Mouse (Mus musculus) ES-Bruce4 (cell line): ENCODE measurements around the gene Coro1a. TPM values are rescaled to one million over a fixed set of nuclear protein-coding genes. Genes with fewer than 3 reads are reported as not detected.

Source experiments
- H3K27ac ChIP-seq: 2 replicates; pipeline ENCODE4 v1.5.1; 2012; ENCODE audit warnings: low read length, inconsistent platforms; ENCODE audit not compliant: insufficient read depth
- H3K27me3 ChIP-seq: 2 replicates; pipeline ENCODE4 v1.6.1; 2012; ENCODE audit warnings: mild to moderate bottlenecking, low read length, inconsistent platforms; ENCODE audit not compliant: control insufficient read depth, poor library complexity, insufficient read depth, severe bottlenecking
- H3K36me3 ChIP-seq: 2 replicates; pipeline ENCODE4 v1.6.1; 2012; ENCODE audit warnings: inconsistent platforms, mild to moderate bottlenecking, low read length, moderate library complexity; ENCODE audit not compliant: control insufficient read depth, poor library complexity, insufficient read depth, severe bottlenecking
- H3K4me1 ChIP-seq: one replicate; pipeline ENCODE4 v1.8.1; 2011; ENCODE audit warnings: low read length; ENCODE audit not compliant: control insufficient read depth, insufficient read depth
- H3K4me3 ChIP-seq: 2 replicates; pipeline ENCODE4 v1.5.1; 2011; ENCODE audit warnings: low read depth, mild to moderate bottlenecking, low read length
- H3K9ac ChIP-seq: 2 replicates; pipeline ENCODE4 v1.6.1; 2012; ENCODE audit warnings: low read depth, mild to moderate bottlenecking, inconsistent platforms; ENCODE audit not compliant: poor library complexity, severe bottlenecking
- H3K9me3 ChIP-seq: replicated peaks from 2 replicates; pipeline ENCODE4 v1.6.1; 2012; ENCODE audit warnings: mild to moderate bottlenecking, low read length, inconsistent platforms; ENCODE audit not compliant: control insufficient read depth, poor library complexity, insufficient read depth, severe bottlenecking
- CTCF ChIP-seq: IDR thresholded peaks from one replicate; pipeline ENCODE4 v1.8.1; 2011; ENCODE audit warnings: low read depth, low read length
- EP300 ChIP-seq: IDR thresholded peaks from 2 replicates; pipeline ENCODE4 v1.6.1; 2011; ENCODE audit warnings: low read depth, low read length; ENCODE audit not compliant: insufficient read depth
- POLR2A ChIP-seq: IDR thresholded peaks from one replicate; pipeline ENCODE4 v1.8.1; 2011; ENCODE audit warnings: low read length; ENCODE audit not compliant: insufficient read depth
- polyA plus RNA-seq: library from polyadenylated mRNA; stranded (reverse); fragments of >200 nt; gene quantifications from 2 replicates; pipeline ENCODE4 v1.2.4, GENCODE M21; 2011; ENCODE audit warnings: low read depth; ENCODE audit not compliant: missing spikeins, insufficient read depth, insufficient read length

Gene Coro1a
- polyA plus RNA-seq, 1 experiment = 4.9 TPM

DNA sequence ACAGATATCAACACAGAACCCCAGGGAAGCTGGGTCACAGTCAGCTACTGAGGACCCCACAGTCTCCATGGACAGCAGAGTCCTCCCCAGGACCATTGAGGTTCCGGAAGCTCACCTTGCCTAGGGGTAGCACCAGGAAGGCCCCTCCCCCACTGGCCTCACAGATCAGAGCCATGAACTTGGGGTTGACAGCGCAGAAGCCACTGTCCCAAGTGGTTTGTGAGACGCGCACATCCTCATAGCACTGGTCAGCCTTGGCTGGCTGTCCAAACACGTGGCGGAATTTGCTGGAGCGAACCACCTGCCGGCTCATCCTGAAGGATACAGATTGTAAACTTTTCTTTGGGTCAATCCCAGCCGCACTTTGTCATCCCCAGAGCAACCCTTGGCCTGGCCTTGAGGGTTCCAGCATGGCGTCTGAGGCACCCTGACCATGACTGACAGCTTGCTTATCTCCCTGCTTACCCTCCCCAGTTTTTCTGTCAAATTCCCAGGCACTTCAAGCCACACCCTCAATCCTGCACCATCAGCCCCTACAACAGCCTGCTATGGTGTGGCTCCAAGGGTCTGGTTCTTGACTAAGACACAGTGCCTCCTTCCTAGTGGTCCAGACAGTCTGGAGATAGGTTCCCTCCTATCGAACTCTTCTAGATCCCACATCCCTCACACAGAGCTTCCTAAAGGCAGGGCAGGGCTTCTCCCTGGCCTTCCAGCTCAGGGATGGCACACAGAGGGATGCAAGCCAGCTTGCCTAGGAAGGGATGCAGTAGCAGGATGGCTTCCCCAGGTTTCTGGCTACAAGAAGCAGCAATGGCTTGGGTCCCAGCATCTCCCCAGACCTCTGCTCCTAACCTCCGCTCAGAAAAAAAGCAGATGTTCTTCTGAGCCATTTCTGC is 4.5 kb downstream of the Coro1a start:
- Histone ChIP-seq H3K9ac (no peak overlapping the region), H3K27me3 (no peaks in the 10 kb centered on the region), H3K4me1 (no peaks in the 10 kb centered on the region), H3K4me3 (no peak overlapping the region), H3K36me3 (no peaks in the 10 kb centered on the region), H3K9me3 (no peaks in the 10 kb centered on the region), H3K27ac (no peak overlapping the region)
- TF ChIP-seq CTCF (no peak), POLR2A (no peak), EP300 (no peak)

DNA sequence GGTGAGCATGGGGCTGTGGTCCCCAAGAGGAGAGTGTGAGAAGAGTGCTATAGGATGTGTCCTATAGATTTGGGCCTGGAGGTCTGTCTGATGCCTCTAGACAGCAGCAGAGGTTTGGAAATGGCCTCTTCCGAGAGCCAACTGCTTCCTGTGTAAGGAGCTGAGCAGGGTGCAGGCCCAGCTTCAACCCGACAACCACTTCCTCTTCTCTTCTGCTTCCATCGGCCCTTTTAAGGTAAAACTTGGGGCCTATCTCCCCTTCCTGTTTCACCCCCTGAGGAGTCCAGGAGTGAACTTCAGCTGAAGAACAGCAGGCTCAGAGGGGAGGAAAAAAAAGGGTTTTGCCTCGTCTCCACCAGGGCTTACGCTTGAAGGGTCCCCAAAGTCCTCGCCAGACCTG is 5.2 kb downstream of the Coro1a start:
- Histone ChIP-seq H3K36me3 (no peaks in the 10 kb centered on the region), H3K4me3 (no peak overlapping the region), H3K4me1 (no peaks in the 10 kb centered on the region), H3K9me3 (no peaks in the 10 kb centered on the region), H3K27ac (no peak overlapping the region), H3K9ac (no peak overlapping the region), H3K27me3 (no peaks in the 10 kb centered on the region)
- TF ChIP-seq POLR2A (no peak), CTCF (no peak), EP300 (no peak)

DNA sequence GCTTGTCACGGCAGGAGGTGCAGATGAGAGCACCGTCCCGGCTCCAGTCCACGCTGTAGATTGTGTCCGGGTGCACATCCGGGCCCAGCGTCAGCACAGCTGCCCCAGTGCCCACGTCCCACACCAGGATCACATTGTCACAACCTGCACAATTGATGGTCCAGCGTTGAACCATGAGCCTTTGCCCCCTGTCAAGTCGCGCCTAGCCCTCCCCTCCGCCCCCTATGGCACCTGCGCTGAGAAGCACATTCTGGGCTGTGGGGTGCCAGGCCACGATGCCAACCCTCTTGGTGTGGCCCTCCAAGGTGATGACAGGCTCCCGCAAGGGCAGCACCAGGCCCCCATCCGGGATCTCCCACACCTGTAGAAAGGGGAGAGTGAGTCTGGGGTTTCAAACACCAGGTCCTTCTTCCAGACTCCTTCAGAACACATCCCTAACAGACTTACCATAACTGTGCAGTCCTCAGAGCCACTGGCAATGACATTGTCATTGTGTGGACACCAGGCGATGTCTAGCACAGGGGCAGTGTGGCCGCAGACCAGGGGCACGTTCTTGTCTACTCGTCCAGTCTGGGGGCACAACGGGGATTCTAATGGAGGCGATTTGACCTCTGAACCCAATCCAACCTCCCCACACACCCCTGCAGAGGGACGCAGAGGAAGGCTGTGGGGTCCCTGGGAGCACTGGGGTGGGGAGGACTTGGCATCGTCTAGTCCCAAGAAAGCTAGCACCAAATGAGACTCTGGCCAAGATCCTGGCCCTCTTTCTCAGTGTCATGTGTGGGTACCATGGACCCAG is 5.8 kb downstream of the Coro1a start:
- H3K4me3 ChIP-seq = no peak overlapping the region
- no peaks in the 10 kb centered on the region for H3K27me3 ChIP-seq
- H3K27ac ChIP-seq = no peak overlapping the region
- no peaks in the 10 kb centered on the region for H3K36me3 ChIP-seq
- no peak for TF ChIP-seq CTCF
- TF ChIP-seq EP300 = no peak
- TF ChIP-seq POLR2A = no peak
- H3K4me1 ChIP-seq = no peaks in the 10 kb centered on the region
- H3K9ac ChIP-seq = no peak overlapping the region
- H3K9me3 ChIP-seq = no peaks in the 10 kb centered on the region

DNA sequence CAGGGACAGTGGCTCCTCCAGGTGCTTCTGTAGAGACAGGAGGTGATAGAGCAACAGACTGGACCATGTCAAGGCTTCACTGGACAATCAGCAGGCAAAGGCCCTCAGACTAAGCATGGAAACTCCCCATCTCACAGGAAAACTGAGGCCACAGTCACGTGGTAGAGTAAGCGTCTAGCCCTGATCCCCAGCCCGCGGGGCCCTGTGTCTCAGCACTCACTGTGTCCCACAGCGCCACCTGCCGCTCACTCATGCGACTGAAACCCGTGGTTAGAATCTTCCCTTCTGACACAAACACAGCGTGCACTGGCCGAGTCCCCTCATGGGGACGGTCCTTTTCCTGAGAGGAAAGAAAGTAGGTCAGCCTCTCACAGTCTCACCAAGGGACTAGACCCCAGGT is 6.5 kb downstream of the Coro1a start:
- H3K36me3 ChIP-seq = no peaks in the 10 kb centered on the region
- H3K9me3 ChIP-seq = no peaks in the 10 kb centered on the region
- no peak overlapping the region for H3K9ac ChIP-seq
- no peak for TF ChIP-seq EP300
- peak; percentile 88 for TF ChIP-seq CTCF
- H3K27me3 ChIP-seq = no peaks in the 10 kb centered on the region
- no peaks in the 10 kb centered on the region for H3K4me1 ChIP-seq
- no peak overlapping the region for H3K27ac ChIP-seq
- no peak overlapping the region for H3K4me3 ChIP-seq

DNA sequence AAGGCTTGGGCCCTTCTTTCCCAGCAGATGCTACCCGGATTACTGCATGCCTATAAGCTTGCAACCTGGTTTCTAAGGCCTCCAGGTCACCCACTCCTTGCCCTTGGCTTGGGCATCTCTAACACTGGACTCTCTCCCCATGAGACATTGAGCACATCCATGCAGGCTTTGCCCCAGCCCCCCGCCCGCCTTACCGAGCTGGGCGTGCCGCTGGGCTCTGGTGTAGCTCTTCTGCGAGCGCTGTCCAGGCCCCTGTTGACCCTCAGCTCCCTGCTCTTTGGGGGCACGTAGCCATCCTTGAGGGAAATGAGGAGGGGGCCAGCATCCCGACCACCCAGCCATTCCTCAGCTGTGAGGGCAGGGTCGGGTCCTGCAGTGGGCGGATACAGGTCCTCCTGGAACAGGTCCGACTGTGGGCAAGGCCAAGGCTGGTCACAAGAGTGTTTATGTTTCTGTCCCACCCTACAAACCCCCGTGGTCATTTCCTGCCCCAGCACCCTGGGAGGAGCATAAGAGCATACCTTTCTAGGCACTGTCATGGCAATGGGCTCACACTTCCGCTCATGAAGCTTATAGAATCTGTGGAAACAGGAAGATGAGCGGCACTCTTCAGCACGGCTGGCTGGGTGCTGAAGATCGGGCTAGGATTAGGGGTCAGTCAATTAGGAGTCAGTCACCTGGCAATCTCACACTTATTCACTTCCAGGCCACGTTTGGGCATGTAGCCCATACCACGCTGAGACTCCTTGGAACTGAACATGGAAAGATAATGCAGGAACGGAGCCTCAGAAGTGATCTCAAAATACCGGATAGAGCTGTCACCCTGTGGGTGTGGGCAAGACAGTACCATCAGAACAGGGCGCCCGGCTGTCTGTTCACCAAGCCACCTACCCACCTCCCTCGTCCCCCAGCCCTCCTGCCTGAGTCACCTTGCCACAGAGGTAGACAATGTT is 7.2 kb downstream of the Coro1a start:
- H3K9ac ChIP-seq = no peak overlapping the region
- no peaks in the 10 kb centered on the region for H3K27me3 ChIP-seq
- no peak overlapping the region for H3K4me3 ChIP-seq
- no peaks in the 10 kb centered on the region for H3K36me3 ChIP-seq
- H3K27ac ChIP-seq = no peak overlapping the region
- no peak for TF ChIP-seq POLR2A
- no peak for TF ChIP-seq CTCF
- no peak for TF ChIP-seq EP300
- no peaks in the 10 kb centered on the region for H3K4me1 ChIP-seq
- H3K9me3 ChIP-seq = no peaks in the 10 kb centered on the region
